Mouse (Mus musculus) spleen, adult 18-20 months (tissue): ENCODE measurements around the gene Pcx.

Source experiments
- DNase-seq, 2 experiments: peaks; one replicate each; pipeline ENCODE4 v3.0.0; 2022; ENCODE audit warnings: mixed read lengths in 2 of 2

The Pcx gene

DNA sequence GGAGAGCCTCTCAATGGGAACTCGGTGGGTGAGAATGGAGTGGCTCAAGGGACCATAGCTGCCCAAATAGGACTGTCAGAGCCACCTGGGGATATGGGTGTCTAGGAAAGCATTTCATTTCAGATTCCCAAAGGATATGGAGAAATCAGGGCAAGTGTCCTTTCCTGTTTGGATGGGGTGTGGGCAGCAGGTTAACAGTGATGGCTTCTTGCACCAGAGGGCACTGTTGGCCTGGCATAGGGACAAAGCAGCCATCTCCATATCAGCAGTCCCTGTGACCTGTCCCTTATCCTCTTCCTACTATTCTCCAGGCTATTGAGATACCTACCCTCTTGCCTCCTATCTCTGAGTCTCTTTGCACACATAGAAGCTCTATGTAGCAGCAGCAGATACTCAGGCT, 78.8 kb downstream of the Pcx start:
- DNase-seq, result no peak

DNA sequence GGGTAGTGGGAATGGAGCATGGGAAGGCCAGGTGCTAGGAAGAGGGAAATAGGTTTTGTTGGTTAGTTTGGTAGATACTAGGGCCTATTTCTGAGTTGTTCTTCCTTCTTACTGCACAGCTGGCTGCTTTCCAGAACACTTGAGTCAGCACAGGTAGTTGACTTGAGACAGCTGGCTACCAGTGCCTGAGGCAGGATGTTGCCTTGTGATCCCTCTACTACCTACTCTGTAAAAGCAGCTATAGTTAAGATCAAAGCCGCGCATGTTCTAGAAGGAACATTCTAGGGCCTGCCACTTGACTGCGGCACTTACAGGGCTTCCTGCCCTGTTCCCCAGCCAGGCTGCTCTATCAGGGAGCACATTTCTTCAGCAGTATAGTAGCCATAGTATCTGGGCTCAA, 79.8 kb downstream of the Pcx start:
- DNase-seq, result no peak

DNA sequence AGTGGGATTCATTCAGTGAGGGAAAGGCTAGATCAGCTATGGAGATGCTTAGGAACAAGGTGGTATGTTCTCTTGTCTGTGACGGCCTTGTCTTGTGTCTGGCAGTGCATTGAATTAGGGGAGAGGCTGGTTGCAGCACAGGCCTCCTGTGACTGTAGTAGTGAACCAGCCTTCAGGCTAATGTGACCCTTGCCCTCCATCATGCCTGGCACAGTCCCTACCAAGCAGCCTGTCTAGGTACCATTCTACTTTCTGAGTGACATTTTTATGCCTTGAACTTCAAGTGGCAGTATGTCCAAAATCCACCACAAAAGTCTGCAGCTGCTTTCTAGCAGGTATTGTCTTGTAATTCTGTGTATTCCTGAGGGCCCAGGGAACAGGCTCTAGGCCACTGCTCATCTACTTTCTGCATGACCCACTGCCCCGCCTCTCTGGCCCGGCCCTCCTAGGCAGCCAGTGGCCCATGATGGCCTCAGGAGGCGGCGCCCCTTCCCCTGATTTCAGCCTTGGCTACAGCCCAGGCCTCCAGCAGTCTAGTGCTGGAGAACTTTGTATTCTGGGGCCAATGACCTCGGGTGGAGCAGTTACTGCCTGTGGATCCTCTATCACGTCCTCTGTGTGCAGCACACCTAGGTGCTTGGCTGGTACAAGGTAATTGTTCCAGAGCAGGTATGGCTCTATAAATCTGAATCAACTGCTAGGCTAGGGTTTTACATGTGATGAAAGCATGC, 83.7 kb downstream of the Pcx start:
- no peak for DNase-seq

DNA sequence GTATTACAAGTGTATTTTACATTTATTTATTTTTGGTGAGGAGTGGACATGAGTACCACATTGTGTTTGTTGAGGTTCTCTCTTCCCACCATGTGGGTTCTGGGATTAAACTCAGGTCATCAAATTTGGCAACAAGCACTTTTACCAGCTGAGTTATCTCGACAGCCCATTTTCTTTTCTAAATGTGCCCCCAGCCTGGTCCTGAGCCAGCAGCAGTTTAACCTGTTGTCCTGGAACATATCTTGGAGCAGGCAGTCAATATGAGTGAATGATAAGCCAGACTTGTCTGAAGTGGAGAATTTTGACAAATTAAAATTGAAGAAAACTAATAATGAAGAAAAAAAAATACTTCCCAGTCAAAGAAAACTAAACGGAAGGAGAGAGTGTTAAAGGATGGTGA, 85.8 kb downstream of the Pcx start:
- no peak for DNase-seq

DNA sequence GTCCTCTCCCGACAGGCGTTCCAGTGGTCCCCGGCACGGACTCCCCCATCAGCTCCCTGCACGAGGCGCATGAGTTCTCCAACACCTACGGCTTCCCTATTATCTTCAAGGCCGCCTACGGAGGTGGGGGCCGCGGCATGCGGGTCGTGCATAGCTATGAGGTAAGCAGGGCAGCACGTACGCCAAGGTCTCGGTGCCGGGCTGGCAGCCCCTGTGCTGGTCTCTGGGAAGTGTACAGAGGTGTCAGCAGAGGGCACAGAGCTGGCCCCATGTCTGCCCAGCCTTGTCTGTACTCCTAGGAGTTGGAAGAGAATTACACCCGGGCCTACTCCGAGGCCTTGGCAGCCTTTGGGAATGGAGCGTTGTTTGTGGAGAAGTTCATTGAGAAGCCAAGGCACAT, 92.2 kb downstream of the Pcx start:
- no peak for DNase-seq

DNA sequence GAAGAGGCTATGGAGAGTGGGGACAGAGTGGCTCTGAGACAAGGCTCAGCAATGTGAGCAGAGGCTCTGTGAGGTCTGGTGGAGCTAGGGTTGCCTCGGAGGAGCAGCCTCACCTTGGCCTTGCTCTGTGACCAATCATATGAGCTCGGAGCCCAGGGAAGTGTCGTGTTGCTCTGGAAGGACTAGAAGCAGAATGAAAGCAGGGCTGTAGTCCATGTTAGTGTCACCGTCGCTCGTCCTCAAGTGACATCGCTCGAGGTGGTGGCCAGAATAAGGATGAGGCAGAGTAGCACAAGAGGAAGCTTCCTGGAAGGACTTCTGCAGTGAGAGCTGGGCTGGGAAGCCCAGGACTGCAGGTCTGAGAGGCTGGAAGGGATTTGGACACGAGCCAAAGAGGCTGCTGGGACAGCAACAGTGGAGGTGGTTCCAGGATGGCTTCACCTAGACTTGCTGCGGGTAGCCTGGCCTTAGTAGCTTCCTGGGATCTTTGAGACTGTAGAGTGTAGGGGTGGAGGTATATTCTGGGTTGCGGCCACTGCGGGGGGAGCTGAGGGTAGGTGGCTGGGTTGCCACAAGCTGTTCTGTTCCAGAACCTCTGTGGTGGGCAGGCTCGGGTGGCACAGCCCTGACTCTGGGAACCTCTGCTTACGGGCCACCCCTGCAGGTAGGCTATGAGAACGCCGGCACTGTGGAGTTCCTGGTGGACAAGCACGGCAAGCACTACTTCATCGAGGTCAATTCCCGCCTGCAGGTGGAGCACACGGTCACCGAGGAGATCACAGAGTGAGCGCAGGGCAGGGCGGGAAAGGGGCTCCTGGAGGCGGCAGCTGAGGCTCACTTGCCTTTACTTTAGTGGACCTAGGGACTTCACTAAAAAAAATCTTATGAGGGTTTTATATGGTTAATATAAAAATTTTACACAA, 93.8 kb downstream of the Pcx start:
- DNase-seq, result no peak

DNA sequence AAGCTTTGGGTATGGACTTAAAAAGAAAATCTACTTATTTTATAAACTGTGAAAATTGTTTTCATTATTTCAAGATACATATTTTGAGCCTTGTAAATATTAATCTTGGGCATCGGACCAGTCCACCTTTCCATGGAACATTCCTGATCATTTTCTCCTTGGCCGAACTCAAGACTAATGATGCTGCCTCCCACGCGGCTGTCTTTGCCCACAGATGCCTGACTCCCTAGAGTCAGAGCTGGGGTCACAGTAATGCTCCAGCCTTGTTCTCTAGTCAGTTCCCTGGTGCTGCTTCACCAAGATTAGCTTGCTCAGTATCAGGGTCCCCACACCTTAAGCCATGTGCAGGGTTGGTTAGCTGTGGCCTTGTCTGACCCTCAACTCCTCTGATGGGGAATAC, 95.4 kb downstream of the Pcx start:
- DNase-seq, result no peak

DNA sequence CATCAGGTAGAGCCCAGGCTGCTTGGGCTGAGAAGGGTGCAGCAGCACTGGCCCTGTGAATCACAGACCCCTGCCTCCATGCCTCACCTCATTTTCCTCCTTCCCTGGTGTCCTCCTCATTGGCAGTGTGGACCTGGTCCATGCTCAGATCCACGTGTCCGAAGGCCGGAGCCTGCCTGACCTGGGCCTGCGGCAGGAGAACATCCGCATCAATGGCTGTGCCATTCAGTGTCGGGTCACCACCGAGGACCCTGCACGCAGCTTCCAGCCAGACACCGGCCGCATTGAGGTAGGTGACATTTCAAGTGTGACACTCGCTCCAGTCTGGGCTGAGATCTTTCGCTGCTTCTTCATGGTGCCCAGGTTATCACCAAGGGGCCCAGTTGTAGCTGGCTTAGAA, 97.1 kb downstream of the Pcx start:
- no peak for DNase-seq

DNA sequence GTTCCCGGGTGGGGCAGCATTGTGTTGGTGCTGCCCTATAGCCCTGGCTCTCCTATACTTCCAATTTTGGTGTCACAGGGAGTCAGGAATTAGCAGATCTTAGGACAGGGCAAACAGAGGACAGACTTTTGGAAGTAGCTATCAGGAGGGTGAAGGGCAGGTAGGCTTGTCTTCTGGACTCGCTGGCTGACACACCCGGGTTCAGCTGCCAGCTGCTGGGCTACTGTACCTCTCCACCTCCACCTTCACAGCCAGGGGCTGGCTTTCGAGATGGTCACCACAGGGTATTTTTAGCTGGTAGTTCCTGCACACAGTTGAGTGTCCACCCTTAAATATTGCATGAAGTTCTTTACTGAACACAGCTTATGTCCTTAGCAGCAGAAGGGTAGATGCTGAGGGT, 98.2 kb downstream of the Pcx start:
- no peak for DNase-seq

DNA sequence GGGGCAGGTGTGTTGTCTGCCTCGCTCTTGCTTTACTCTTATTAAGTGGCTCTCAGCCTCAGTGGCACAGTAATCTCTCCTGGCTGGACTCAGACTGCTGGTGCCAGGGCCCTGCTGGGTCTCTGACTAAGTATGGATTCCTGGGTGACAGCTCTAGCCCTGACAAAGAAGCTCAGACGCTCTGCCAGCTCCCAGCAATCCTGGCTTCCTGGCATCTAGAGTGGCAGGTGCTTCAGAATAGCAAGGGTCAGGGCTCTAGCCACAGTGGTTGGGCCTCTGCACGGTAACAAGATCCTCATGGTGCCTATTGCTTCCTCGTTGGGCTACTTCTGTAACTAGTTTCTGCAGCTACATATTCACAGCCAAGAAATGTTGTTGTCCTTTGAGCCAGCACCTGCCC, 99.8 kb downstream of the Pcx start:
- DNase-seq, result no peak

DNA sequence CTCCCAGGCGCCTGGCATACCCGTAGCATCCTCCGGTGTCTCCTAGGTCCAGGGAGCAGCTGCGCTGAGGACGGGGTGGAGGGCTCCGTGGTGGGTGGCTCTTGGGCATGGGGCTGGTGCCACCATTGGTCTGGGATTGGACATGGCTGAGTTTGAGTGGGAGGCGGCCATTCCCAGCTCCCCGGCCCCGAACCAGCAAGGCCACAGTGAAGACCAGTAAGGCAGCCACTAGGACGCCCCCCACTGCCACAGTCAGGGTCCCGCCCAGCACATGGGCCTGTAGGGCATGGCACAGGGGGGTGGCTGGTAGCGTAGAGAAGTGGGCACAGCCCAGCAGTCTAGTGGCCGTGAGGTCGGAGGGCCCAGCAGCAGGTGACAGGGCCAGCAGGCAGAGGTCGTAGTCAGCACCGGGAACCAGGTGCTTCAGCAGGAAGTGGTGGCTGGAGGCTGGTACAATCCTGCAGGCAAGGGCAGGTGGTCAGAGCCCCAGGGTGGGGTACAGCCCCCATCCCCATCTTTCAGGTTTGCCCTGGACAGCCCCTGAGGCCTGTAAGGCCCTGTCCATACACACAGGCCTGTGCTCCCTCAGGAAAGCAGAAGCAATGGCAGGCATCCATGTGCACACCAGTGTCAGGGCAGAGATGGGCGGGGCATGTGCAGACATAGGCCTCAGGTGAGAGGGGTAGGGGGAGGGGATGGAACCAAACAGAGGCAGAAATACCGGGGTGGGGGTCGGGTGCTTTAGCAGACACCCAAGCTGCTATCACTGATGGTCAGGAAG, 102.1 kb downstream of the Pcx start:
- no peak for DNase-seq

DNA sequence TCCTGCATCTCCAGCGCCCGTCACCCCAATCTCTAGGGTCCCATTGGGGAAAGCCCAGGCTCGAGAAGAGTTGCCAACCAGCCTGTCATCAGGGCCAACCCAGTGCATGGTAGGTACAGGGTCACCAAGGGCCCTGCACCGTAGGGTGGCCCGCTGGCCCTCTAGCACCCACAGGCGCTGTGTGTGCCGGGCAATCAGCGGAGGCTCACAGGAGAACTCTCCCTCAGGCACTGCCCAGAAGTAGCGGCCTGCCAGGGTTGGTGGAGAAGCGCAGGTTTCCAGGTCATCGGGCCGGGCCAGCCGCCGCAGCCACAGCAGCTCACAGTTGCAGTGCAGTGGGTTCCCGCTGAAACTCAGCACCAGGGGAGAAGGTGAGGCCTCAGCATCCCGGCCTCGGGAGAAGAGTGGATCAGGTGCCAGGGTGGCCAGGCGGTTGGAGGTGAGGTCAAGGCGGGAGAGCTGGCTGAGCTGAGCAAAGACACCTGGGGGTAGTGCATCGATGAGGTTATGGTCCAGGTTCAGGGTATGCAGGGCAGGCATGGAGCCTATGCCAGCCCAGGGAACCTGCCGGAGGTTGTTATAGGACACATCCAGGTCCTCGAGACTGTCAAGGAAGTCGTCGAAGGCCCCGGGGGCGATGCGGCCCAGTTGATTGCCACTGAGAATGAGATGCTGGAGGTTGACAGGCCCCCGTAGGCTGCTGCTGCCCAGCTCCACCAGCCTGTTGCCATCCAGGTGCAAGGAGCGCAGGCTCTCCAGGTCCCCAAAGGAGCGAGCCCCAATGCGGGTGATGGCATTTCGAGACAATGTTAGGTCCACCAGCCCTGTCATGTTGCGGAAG, 103.4 kb downstream of the Pcx start:
- DNase-seq, result no peak

DNA sequence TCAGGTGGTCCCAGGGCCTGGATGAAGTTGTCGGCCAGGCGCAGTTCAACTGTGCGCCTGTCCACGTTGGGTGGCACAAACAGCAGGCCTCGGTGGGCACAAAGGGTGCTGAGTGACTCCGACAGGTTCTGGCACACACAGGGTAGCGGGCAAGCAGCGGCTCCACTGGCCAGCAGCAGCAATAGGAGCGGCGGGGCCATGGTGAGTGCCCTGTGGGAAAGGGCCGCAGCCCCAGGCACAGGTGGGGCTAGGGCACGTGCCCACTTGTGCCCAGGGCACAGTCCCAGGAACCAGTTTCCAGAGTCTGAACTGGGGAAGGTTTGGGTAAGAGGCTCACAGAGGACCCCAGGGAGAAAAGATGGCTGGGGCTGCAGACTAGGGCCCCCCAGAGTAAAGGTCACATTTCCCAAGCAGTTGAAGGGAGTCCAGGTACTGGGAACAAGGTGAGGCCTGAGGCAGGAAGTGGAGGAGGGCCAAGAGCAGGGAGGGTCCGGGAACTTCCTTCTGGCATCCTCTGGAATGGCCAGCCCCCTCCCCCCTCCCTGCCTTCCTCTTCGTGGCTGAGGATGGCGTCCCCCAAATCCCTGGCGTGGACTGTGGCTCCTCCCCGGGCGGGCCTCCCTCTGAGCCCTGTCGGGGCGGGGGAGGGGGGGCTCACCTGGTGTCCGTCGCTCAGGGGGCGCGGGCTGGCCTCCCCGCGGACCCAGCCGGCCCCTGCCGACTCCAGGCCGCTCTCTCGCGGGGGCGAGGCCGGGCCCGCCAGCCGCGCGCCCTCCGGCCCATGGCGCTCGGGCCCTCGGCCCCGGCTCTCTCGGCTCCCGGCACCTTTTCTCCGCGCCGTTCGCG, 104.3 kb downstream of the Pcx start:
- DNase-seq, result no peak

DNA sequence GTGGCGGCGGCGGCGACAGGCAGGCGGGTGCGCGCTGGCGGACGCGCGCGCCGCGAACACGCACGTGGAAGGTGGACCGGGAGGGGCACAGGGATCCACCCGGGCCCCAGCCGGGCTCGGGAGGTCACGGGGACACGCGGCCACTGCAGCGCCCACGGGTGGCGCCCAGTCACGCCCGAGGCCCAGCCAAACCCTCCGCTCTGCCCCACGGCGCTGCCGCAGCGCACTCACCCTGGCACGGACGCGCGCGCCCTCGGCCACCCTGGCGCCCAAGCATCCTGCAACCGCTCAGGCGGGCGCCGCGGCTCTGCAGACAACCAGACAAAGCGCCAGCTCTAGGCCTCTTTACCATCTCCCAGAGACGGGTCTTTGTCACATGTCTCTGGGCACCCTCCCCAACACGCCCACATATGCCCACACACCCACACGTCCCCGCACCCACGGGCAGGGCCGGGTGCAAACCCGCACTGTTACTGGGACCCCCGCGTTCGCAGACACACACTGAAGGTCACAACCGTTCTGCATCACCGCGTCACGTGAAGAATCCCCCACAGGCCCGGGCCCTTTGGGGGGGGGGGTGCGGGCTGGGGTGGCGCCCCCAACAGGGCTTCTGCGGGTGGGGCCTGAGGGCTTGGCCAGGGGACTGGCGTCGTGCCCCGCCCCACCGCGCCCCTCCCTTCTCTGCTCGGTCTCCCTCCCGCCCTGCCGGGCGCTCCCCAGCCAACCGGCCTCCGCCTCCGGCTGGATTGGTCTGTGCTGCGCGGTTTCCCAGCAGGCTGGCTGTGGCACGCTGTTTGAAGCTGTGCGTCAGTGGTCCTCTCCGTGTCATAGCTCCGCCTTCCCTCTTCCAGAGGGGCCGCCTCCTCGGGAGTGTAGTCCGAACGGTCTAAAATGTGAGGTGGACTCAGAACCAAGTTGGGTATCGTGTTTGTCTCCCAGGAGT, 105.2 kb downstream of the Pcx start, which contains the start of gene Lrfn4:
Gene Lrfn4 (minus strand): TSS at position 517 of the 943 bp plus-strand sequence.
- peak in 1 of 2 experiments; percentile 25 for DNase-seq

DNA sequence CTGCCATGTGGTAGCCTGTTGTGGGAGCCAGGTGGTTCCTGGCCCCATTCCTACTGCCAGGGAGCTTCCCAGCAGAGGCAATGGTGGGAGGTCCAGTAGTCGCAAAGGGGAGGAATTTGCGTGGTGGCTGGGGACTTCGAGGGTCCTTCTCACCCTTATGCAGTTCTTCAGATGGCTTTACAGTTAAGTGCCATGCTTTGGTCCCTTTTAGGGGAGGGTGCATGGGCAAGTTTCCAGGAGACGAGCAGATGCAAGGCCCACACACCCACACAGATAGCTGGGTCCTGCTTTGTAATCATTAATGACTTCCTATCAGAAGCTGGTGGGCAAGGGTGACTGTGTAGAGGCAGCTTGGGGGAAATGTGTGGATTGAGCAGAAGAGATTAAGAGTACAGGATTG, 106.3 kb downstream of the Pcx start:
- DNase-seq, result no peak

DNA sequence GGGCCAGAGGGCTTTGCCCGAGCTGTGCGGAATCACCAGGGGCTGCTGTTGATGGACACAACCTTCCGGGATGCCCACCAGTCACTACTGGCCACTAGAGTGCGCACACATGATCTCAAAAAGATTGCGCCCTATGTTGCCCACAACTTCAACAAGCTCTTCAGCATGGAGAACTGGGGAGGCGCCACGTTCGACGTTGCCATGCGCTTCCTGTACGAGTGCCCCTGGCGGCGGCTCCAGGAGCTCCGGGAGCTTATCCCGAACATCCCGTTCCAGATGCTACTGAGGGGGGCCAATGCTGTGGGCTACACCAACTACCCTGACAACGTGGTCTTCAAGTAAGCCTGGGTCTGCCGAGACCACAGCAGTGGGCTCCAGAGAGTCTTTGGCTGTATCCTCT, 107.9 kb downstream of the Pcx start:
- DNase-seq, result no peak

DNA sequence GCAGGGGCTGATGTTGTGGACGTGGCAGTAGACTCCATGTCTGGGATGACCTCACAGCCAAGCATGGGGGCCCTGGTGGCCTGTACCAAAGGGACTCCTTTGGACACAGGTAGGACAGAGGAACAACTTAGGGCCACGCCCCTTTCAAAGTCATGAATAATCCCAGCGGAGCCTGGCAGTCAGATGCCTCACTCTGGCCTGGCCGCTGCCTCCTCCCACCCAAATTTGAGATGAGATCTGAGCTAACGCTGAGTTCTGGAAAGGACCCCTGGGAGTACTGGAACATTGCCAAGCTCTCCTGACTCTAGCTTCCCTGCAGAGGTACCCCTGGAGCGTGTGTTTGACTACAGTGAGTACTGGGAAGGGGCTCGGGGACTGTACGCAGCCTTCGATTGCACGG, 109.2 kb downstream of the Pcx start:
- no peak for DNase-seq

DNA sequence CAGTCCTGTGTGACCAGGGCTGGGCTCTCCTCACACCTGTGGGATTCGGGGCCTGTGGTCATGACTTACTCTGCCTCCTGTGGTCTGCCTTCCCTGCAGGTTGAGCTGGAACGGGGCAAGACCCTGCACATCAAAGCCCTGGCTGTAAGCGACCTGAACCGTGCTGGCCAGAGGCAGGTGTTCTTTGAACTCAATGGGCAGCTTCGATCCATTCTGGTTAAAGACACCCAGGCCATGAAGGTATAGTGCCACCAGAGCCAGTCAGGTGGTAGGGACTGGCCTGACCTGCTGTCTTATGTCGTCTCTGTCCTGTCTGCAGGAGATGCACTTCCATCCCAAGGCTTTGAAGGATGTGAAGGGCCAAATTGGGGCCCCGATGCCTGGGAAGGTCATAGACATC, 110.4 kb downstream of the Pcx start:
- no peak for DNase-seq

DNA sequence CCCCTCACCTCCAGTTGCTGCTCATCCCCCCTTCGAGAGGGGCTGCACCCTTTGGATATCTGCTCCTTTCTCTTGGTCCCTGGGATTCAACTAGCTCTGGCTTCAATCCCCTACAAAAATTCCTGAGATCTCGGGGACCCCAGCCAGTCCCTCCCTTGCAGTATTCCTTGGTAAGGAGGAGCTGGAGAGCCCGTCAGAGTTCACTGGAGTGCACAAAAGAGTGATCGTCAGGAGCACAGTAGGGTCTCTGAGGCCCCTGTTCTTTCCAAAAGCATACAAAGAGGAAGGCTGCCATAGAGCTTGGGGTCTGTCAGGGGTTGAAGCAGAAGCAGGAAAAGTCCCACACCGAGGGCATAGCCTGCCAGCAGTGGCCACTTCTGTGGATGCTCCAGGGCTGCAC, 112.5 kb downstream of the Pcx start:
- no peak for DNase-seq

DNA sequence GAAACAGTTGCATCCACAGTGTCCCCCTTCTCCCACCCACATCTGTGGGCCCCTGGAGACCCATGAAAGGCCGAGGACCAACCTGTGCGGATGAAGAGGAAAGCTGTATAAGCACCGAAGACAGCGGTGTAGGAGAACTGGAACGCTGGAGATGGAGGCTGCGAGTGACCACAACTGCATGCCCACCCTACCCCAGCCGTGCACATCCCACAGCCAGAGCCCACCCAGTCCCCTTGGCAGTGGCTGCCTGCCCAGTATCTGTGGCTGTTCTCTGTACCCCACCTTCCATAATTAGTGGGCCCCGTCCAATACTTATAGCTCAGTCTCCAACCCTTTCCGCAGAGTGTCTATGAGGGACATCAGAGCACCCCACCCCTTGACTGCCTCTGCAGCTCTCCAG, 113.1 kb downstream of the Pcx start:
- DNase-seq, result no peak
